Mouse (Mus musculus) MEL (cell line): ENCODE data around the gene Shisa9. TPM values are rescaled to one million over a fixed set of nuclear protein-coding genes. Genes with fewer than 3 reads are reported as not detected.

Experiments
- DNase-seq: peaks from one replicate; pipeline ENCODE4 v3.0.0; 2011; ENCODE audit warnings: low read depth, low spot score
- H3K27ac ChIP-seq: 2 replicates; pipeline ENCODE4 v1.5.1; 2012; ENCODE audit warnings: low read depth, mild to moderate bottlenecking, control low read depth, low read length, moderate library complexity; ENCODE audit not compliant: control insufficient read depth
- H3K27me3 ChIP-seq, 2 experiments: fragments of 150-350 bp in 1 of 2; sonication (generic) in 1 of 2; 2 replicates each; pipeline ENCODE4 v1.6.1; 2012; ENCODE audit warnings: low read length in 2 of 2, mild to moderate bottlenecking in 2 of 2, improper control_type of control experiment in 1 of 2, moderate library complexity in 1 of 2; ENCODE audit not compliant: insufficient read depth in 2 of 2, control insufficient read depth in 1 of 2
- H3K36me3 ChIP-seq, 2 experiments: 2 replicates each; pipeline ENCODE4 v1.6.1; 2012 to 2014; ENCODE audit warnings: low read length in 2 of 2, improper control_type of control experiment in 1 of 2, inconsistent platforms in 1 of 2, mild to moderate bottlenecking in 1 of 2; ENCODE audit not compliant: insufficient read depth in 2 of 2, control insufficient read depth in 1 of 2
- H3K4me1 ChIP-seq, 2 experiments: fragments of 150-350 bp in 1 of 2; sonication (generic) in 1 of 2; 2 replicates each; pipeline ENCODE4 v1.6.1; 2012; ENCODE audit warnings: low read length in 2 of 2, improper control_type of control experiment in 1 of 2, mild to moderate bottlenecking in 1 of 2; ENCODE audit not compliant: insufficient read depth in 2 of 2, control insufficient read depth in 1 of 2
- H3K4me3 ChIP-seq, 2 experiments: fragments of 150-350 bp in 1 of 2; sonication (generic) in 1 of 2; 2 replicates each; pipeline ENCODE4 v1.5.1; 2012; ENCODE audit warnings: low read depth in 2 of 2, low read length in 2 of 2, mild to moderate bottlenecking in 2 of 2, moderate library complexity in 2 of 2, control low read depth in 1 of 2, improper control_type of control experiment in 1 of 2; ENCODE audit not compliant: control insufficient read depth in 1 of 2, insufficient read depth in 1 of 2
- H3K79me2 ChIP-seq: 2 replicates; pipeline ENCODE4 v1.6.1; 2012; ENCODE audit warnings: mild to moderate bottlenecking, low read length, moderate library complexity; ENCODE audit not compliant: control insufficient read depth, poor library complexity, insufficient read depth
- H3K9ac ChIP-seq: 2 replicates; pipeline ENCODE4 v1.6.1; 2012; ENCODE audit warnings: low read depth, mild to moderate bottlenecking, control low read depth, low read length, moderate library complexity; ENCODE audit not compliant: control insufficient read depth, poor library complexity, severe bottlenecking
- H3K9me3 ChIP-seq: fragments of 150-350 bp; sonication (generic); replicated peaks from 2 replicates; pipeline ENCODE4 v1.6.1; 2012; ENCODE audit warnings: mild to moderate bottlenecking, low read length, improper control_type of control experiment, moderate library complexity; ENCODE audit not compliant: insufficient read depth
- CHD1 ChIP-seq: IDR thresholded peaks from 2 replicates; pipeline ENCODE4 v1.6.1; 2012; ENCODE audit warnings: low read depth, mild to moderate bottlenecking, inconsistent platforms, low read length, improper control_type of control experiment
- CHD2 ChIP-seq: IDR thresholded peaks from 2 replicates; pipeline ENCODE4 v1.6.1; 2011; ENCODE audit warnings: low read length, improper control_type of control experiment
- CTCF ChIP-seq, 3 experiments: IDR thresholded peaks in 2 of 3; conservative IDR thresholded peaks in 1 of 3; 2 replicates each; pipeline ENCODE4 v1.5.1; 2011 to 2012; ENCODE audit warnings: low read length in 3 of 3, low read depth in 2 of 3, mild to moderate bottlenecking in 2 of 3, improper control_type of control experiment in 1 of 3, inconsistent platforms in 1 of 3, mixed read lengths in 1 of 3, moderate library complexity in 1 of 3; ENCODE audit not compliant: control insufficient read depth in 1 of 3, insufficient read depth in 1 of 3, poor library complexity in 1 of 3, severe bottlenecking in 1 of 3
- E2F4 ChIP-seq: IDR thresholded peaks from 2 replicates; pipeline ENCODE4 v1.6.1; 2011; ENCODE audit warnings: low read depth, low read length, improper control_type of control experiment, borderline replicate concordance
- EP300 ChIP-seq, 2 experiments: IDR thresholded peaks; 2 replicates each; pipeline ENCODE4 v1.6.1; 2011; ENCODE audit warnings: improper control_type of control experiment in 2 of 2, low read length in 2 of 2, low read depth in 1 of 2, mild to moderate bottlenecking in 1 of 2
- ETS1 ChIP-seq: IDR thresholded peaks from 2 replicates; pipeline ENCODE4 v1.6.1; 2012; ENCODE audit warnings: low read depth, mild to moderate bottlenecking, inconsistent platforms, low read length, improper control_type of control experiment, moderate library complexity
- GATA1 ChIP-seq: IDR thresholded peaks from 2 replicates; pipeline ENCODE4 v1.6.1; 2011; ENCODE audit warnings: low read depth, low read length, improper control_type of control experiment
- HCFC1 ChIP-seq: IDR thresholded peaks from 2 replicates; pipeline ENCODE4 v1.6.1; 2012; ENCODE audit warnings: low read depth, mild to moderate bottlenecking, inconsistent platforms, low read length, improper control_type of control experiment, moderate library complexity
- KAT2A ChIP-seq: conservative IDR thresholded peaks from 2 replicates; pipeline ENCODE4 v1.6.1; 2012; ENCODE audit warnings: low read depth, low read length, improper control_type of control experiment, inconsistent platforms
- MYB ChIP-seq: IDR thresholded peaks from 2 replicates; pipeline ENCODE4 v1.6.1; 2011; ENCODE audit warnings: mild to moderate bottlenecking, low read depth, low read length, improper control_type of control experiment
- POLR2A ChIP-seq, 2 experiments: IDR thresholded peaks; 2 replicates each; pipeline ENCODE4 v1.6.1; 2011 to 2012; ENCODE audit warnings: low read length in 2 of 2, mild to moderate bottlenecking in 2 of 2, control low read depth in 1 of 2, improper control_type of control experiment in 1 of 2, low read depth in 1 of 2, moderate library complexity in 1 of 2; ENCODE audit not compliant: control insufficient read depth in 1 of 2, insufficient read depth in 1 of 2, poor library complexity in 1 of 2
- POLR2AphosphoS5 ChIP-seq: IDR thresholded peaks from 2 replicates; pipeline ENCODE4 v1.6.1; 2012; ENCODE audit warnings: low read depth, borderline replicate concordance, mild to moderate bottlenecking, inconsistent platforms, low read length, moderate library complexity, mixed read lengths
- SMC3 ChIP-seq: IDR thresholded peaks from 2 replicates; pipeline ENCODE4 v1.6.1; 2011; ENCODE audit warnings: low read depth, low read length, improper control_type of control experiment
- TBP ChIP-seq: IDR thresholded peaks from 2 replicates; pipeline ENCODE4 v1.8.0; 2011; ENCODE audit warnings: low read depth, low read length, improper control_type of control experiment
- USF2 ChIP-seq, 2 experiments: IDR thresholded peaks; 2 replicates each; pipeline ENCODE4 v1.6.1; 2011 to 2012; ENCODE audit warnings: improper control_type of control experiment in 2 of 2, low read length in 2 of 2, borderline replicate concordance in 1 of 2, inconsistent platforms in 1 of 2, low read depth in 1 of 2, mild to moderate bottlenecking in 1 of 2; ENCODE audit not compliant: insufficient read depth in 1 of 2
- ZMIZ1 ChIP-seq: IDR thresholded peaks from 2 replicates; pipeline ENCODE4 v1.6.1; 2012; ENCODE audit warnings: low read depth, mild to moderate bottlenecking, inconsistent platforms, low read length, improper control_type of control experiment, moderate library complexity
- polyA plus RNA-seq, 2 experiments: library from polyadenylated mRNA; stranded (reverse) in 1 of 2; unstranded in 1 of 2; fragments of >175 nt in 1 of 2; fragments of >200 nt in 1 of 2; gene quantifications; 2 replicates each; pipeline versions ENCODE4 v1.2.1 to v1.2.4; 2012; ENCODE audit warnings: low replicate concordance in 2 of 2, low read depth in 1 of 2; ENCODE audit not compliant: insufficient read length in 2 of 2, insufficient read depth in 1 of 2, missing spikeins in 1 of 2
- total RNA-seq: library from RNA; depleted of rRNA; stranded (reverse); fragments of 300-350 nt; gene quantifications from 2 replicates; pipeline ENCODE4 v1.2.3, GENCODE M21; 2012

Gene Shisa9
- total and polyA plus RNA-seq, 3 experiments, result not detected

DNA sequence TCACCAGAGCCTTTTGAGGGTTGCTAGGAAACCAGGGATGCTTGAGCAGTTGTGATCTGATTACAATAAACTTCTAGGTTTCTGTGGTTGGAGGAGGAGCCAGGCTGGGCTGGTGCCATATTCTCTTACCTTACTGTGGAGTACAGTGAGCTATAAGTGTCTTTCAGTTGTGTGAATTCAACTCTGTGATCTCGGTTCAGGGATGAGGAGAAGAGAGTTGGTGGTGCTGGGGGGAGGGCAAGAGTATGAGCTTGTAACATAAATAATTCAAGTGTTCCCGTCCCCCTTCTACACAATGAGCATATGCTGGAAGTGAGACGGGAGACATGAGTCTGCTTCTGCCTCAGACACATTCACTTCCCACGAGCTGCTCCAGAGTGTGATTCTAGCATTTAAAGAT, 30.6 kb downstream of the Shisa9 start:
- TF ChIP-seq E2F4 (no peak), ZMIZ1 (no peak), ETS1 (no peak), POLR2A (IDR thresholded peaks at IDR 0.05; ENCODE audit: control insufficient read depth in 1 of 2, insufficient read depth in 1 of 2, low read depth in 1 of 2, low read length in 2 of 2, poor library complexity in 1 of 2) (no peak), KAT2A (no peak), GATA1 (no peak), POLR2AphosphoS5 (no peak), SMC3 (no peak), MYB (no peak), TBP (no peak), HCFC1 (no peak), EP300 (IDR thresholded peaks at IDR 0.05; ENCODE audit: low read depth in 1 of 2, low read length in 2 of 2) (no peak), CHD1 (no peak), CHD2 (no peak)
- TF ChIP-seq, all 39 proteins: peak for 0
- no peak overlapping the region for H3K4me3 ChIP-seq

DNA sequence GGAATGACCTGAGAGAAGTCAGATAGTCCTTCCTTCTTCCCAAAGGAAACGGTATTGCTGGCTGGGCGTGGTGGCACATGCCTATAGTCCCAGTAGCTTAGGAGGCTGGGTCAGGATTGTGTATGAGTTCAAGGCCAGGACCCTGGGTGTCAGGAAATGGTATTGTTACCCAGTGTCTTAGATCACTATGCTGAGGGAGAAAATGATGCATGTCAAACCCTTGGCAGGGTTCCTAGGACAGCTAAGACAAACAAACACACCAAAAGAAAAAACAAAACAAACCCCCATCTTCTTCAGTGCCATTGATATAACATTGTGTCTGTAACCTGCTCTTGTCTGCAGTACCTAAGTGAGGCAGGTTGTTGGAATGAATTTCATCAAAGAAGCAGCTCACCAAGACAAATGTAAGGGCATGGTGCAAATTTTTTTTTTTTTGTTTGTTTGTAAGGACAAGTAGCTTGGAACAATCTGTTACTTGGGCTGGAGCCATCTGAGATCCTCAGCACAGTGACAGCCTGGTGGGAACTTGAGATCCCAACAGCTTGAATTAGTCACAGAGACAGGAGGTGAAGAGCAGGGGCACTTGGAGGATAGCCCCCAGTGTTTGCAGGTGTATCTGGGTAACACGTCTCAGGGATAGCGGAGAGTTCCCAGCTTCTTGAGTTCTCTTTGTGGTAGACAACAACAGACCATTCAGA, 34.2 kb downstream of the Shisa9 start:
- peaks cover 0 to 6% of the 10 kb centered on the region in 2 experiments; a peak in 2 of 4 replicates for H3K36me3 ChIP-seq

More for the DNA sequence above, 30.6 kb downstream of the Shisa9 start:
- Histone ChIP-seq H3K9me3 (no peaks in the 10 kb centered on the region), H3K9ac (no peak overlapping the region), H3K27ac (no peak overlapping the region), H3K36me3 (no peaks in the 10 kb centered on the region), H3K27me3 (no peaks in the 10 kb centered on the region), H3K4me1 (peaks cover 0 to 1% of the 10 kb centered on the region in 2 experiments; a peak in 1 of 4 replicates), H3K79me2 (no peaks in the 10 kb centered on the region)
- DNase-seq, result peak; percentile 5

More for the DNA sequence above, 34.2 kb downstream of the Shisa9 start:
- H3K27ac ChIP-seq, result no peak overlapping the region
- no peak for DNase-seq
- no peaks in the 10 kb centered on the region for H3K9me3 ChIP-seq
- TF ChIP-seq CTCF (IDR thresholded peaks at IDR 0.05 in 2 of 3, conservative IDR thresholded peaks at IDR 0.05 in 1 of 3; ENCODE audit: control insufficient read depth in 1 of 3, insufficient read depth in 1 of 3, low read depth in 2 of 3, low read length in 3 of 3, poor library complexity in 1 of 3, severe bottlenecking in 1 of 3) (no peak), USF2 (IDR thresholded peaks at IDR 0.05; ENCODE audit: borderline replicate concordance in 1 of 2, insufficient read depth in 1 of 2, low read depth in 1 of 2, low read length in 2 of 2) (no peak)
- no peaks in the 10 kb centered on the region for H3K27me3 ChIP-seq
- H3K4me3 ChIP-seq, result no peak overlapping the region
- no peak overlapping the region for H3K9ac ChIP-seq
- H3K4me1 ChIP-seq, result peaks cover 0 to 10% of the 10 kb centered on the region in 2 experiments; a peak in 2 of 4 replicates
- no peaks in the 10 kb centered on the region for H3K79me2 ChIP-seq
